Mouse (Mus musculus) thymus, adult 2 months (tissue): Measurements from ENCODE around the gene Klrc1. TPM values are rescaled to one million over a fixed set of nuclear protein-coding genes. Genes with fewer than 3 reads are reported as not detected.
"Not testable (repeated sequence)": the region's sequence is repeated elsewhere in the genome, so short reads cannot be mapped to it uniquely, and the experiment has no call there.

ENCODE experiments used
- DNase-seq: peaks from one replicate; pipeline ENCODE4 v3.0.0; 2021
- H3K27ac ChIP-seq: fragments of 200-500 bp; 2 replicates; pipeline ENCODE4 v1.5.1; 2012; ENCODE audit warnings: low read length, control low read depth; ENCODE audit not compliant: control insufficient read depth, insufficient read depth
- H3K27me3 ChIP-seq: fragments of 200-500 bp; 2 replicates; pipeline ENCODE4 v1.6.1; 2012; ENCODE audit warnings: mild to moderate bottlenecking, low read length, moderate library complexity, mixed read lengths; ENCODE audit not compliant: control insufficient read depth, insufficient read depth
- H3K36me3 ChIP-seq: fragments of 200-500 bp; 2 replicates; pipeline ENCODE4 v1.6.1; 2012; ENCODE audit warnings: mild to moderate bottlenecking, low read length, moderate library complexity; ENCODE audit not compliant: control insufficient read depth, insufficient read depth
- H3K4me1 ChIP-seq: fragments of 200-500 bp; replicated peaks from 2 replicates; pipeline ENCODE4 v1.6.1; 2012; ENCODE audit warnings: low read length; ENCODE audit not compliant: control insufficient read depth, insufficient read depth
- H3K4me3 ChIP-seq: fragments of 200-500 bp; 2 replicates; pipeline ENCODE4 v1.5.1; 2012; ENCODE audit warnings: mild to moderate bottlenecking, low read length, control low read depth, moderate library complexity; ENCODE audit not compliant: control insufficient read depth, insufficient read depth
- CTCF ChIP-seq: fragments of 200-500 bp; IDR thresholded peaks from 2 replicates; pipeline ENCODE4 v1.5.1; 2012; ENCODE audit warnings: mild to moderate bottlenecking, control low read depth, low read length, moderate library complexity, borderline replicate concordance; ENCODE audit not compliant: control insufficient read depth, poor library complexity, insufficient read depth; ENCODE audit errors: extremely low read depth
- POLR2A ChIP-seq: fragments of 200-500 bp; IDR thresholded peaks from 2 replicates; pipeline ENCODE4 v1.6.1; 2012; ENCODE audit warnings: mild to moderate bottlenecking, low read length, control low read depth, moderate library complexity; ENCODE audit not compliant: control insufficient read depth, poor library complexity, insufficient read depth; ENCODE audit errors: extremely low read depth
- WGBS: fragments of 180-500 bp; shearing (Covaris S2); methylation state at CpG from one replicate; pipeline ENCODE4 v1.1.7; 2018; 5-methylcytosine and 5-hydroxymethylcytosine counted together
- polyA plus RNA-seq: library from polyadenylated mRNA; depleted of rRNA; stranded (reverse); fragments of >200 nt; gene quantifications from 2 replicates; pipeline ENCODE4 v1.2.3, GENCODE M21; 2012; rRNA removed

The Klrc1 gene
- polyA plus RNA-seq = 0.17 and 0.57 TPM in 2 replicates

GRCm38 (mm10) chr6:129678873-129679272 is at the start of gene Klrc1:
TSS of gene Klrc1 (minus strand) at chr6:129678973.
- WGBS = 96% methylated on average over 3 of the region's 3 CpGs
- TF ChIP-seq CTCF (no peak), POLR2A (no peak)
- Histone ChIP-seq H3K4me3 (no peak within 1 kb of the TSS), H3K27ac (no peak within 1 kb of the TSS), H3K4me1 (no peaks in the 10 kb centered on the region), H3K27me3 (no peaks in the 10 kb centered on the region), H3K36me3 (no peaks in the 10 kb centered on the region)
- DNase-seq = no peak

- H3K27me3 ChIP-seq = no peaks in the 10 kb centered on the region
- H3K27ac ChIP-seq = no peak overlapping the region
- no peaks in the 10 kb centered on the region for H3K4me1 ChIP-seq
- H3K4me3 ChIP-seq = no peak overlapping the region
- no peak for TF ChIP-seq CTCF
- no peak for DNase-seq
- H3K36me3 ChIP-seq = no peaks in the 10 kb centered on the region
- 95% methylated on average over 1 of the region's 1 CpGs for WGBS
These were observed 48.5 kb upstream of the Klrc1 start for GRCm38 (mm10) chr6:129727237-129727636.

GRCm38 (mm10) chr6:129721390-129721789 is 42.6 kb upstream of the Klrc1 start:
- no peak for DNase-seq
- TF ChIP-seq CTCF (no peak), POLR2A (no peak)
- 89% methylated on average over 1 of the region's 1 CpGs for WGBS
- Histone ChIP-seq H3K36me3 (no peaks in the 10 kb centered on the region), H3K4me1 (no peaks in the 10 kb centered on the region), H3K4me3 (no peak overlapping the region), H3K27me3 (no peaks in the 10 kb centered on the region), H3K27ac (no peak overlapping the region)

GRCm38 (mm10) chr6:129720487-129720886 is 41.7 kb upstream of the Klrc1 start:
- WGBS = 33% methylated on average over 3 of the region's 3 CpGs
- no peak for DNase-seq
- no peak overlapping the region for H3K4me3 ChIP-seq
- no peaks in the 10 kb centered on the region for H3K27me3 ChIP-seq
- TF ChIP-seq CTCF (no peak), POLR2A (no peak)
- no peaks in the 10 kb centered on the region for H3K4me1 ChIP-seq
- no peak overlapping the region for H3K27ac ChIP-seq
- no peaks in the 10 kb centered on the region for H3K36me3 ChIP-seq

- Histone ChIP-seq H3K36me3 (no peaks in the 10 kb centered on the region), H3K4me1 (no peaks in the 10 kb centered on the region), H3K4me3 (no peak within 1 kb of the TSS), H3K27ac (no peak within 1 kb of the TSS), H3K27me3 (no peaks in the 10 kb centered on the region)
- TF ChIP-seq POLR2A = no peak
- TF ChIP-seq CTCF = no peak
- no peak for DNase-seq
- WGBS = 95% methylated on average over 4 of the region's 4 CpGs
These were observed 38.3 kb upstream of the Klrc1 start, which contains the start of gene Klri1 for GRCm38 (mm10) chr6:129717032-129717431. TSS of gene Klri1 (minus strand) at chr6:129717132.

- Histone ChIP-seq H3K4me3 (no peak overlapping the region), H3K27ac (no peak overlapping the region), H3K27me3 (no peaks in the 10 kb centered on the region), H3K36me3 (no peaks in the 10 kb centered on the region), H3K4me1 (no peaks in the 10 kb centered on the region)
- TF ChIP-seq CTCF = no peak
- 2% methylated on average over 1 of the region's 1 CpGs for WGBS
- DNase-seq = no peak
These were observed 34.8 kb upstream of the Klrc1 start for GRCm38 (mm10) chr6:129713566-129713965.

- not testable (repeated sequence) for H3K4me3 ChIP-seq, H3K36me3 ChIP-seq, H3K27ac ChIP-seq, DNase-seq, H3K4me1 ChIP-seq, H3K27me3 ChIP-seq
- WGBS = 85% methylated on average over 10 of the region's 10 CpGs
These were observed 12.7 kb upstream of the Klrc1 start for GRCm38 (mm10) chr6:129691436-129691835.
